Mouse (Mus musculus) ES-Bruce4 (cell line): Measurements from ENCODE around the gene Ikzf3.

Experiments
- CTCF ChIP-seq: IDR thresholded peaks from one replicate; pipeline ENCODE4 v1.8.1; 2011; ENCODE audit warnings: low read depth, low read length
- EP300 ChIP-seq: IDR thresholded peaks from 2 replicates; pipeline ENCODE4 v1.6.1; 2011; ENCODE audit warnings: low read depth, low read length; ENCODE audit not compliant: insufficient read depth

- TF ChIP-seq CTCF (no peak), EP300 (no peak)
Observed at GRCm38 (mm10) chr11:98418273-98418672, 127.6 kb downstream of the Ikzf3 start.
